Mouse (Mus musculus): ENCODE results near the gene Mtif2. TPM values are rescaled to one million over a fixed set of nuclear protein-coding genes. Genes with fewer than 3 reads are reported as not detected.
A peak's percentile ranks its signal among the peaks of the same experiment; 100 is the strongest.
"Not testable (repeated sequence)": the region's sequence is repeated elsewhere in the genome, so short reads cannot be mapped to it uniquely, and the experiment has no call there.

The Mtif2 gene
- polyA plus RNA-seq, 1 experiment: 14.8 TPM

GRCm38 (mm10) chr11:29514325-29514681 is 11.9 kb upstream of the Mtif2 start:
- TF ChIP-seq POLR2A (IDR thresholded peaks at IDR 0.05; ENCODE audit: borderline replicate concordance, control insufficient read depth, low read depth, low read length) (no peak), CTCF (IDR thresholded peaks at IDR 0.05; ENCODE audit: control insufficient read depth, insufficient read depth, low read length) (no peak)
- peak overlapping the region; percentile 79; the same call in 1 of the 2 replicates for H3K27ac ChIP-seq (ENCODE audit: control insufficient read depth, insufficient read depth, low read depth, low read length, poor library complexity)
- WGBS: 2% methylated on average over 10 of the region's 10 CpGs
- peak overlapping the region; percentile 93 for H3K4me3 ChIP-seq (replicated peaks; ENCODE audit: control insufficient read depth, low read depth, low read length)
- no peaks in the 10 kb centered on the region; the same call in 1 of the 2 replicates for H3K4me1 ChIP-seq (ENCODE audit: control insufficient read depth, insufficient read depth, low read length)

GRCm38 (mm10) chr11:29514682-29515412 is 11.4 kb upstream of the Mtif2 start, which contains the start of gene Prorsd1:
TSS of gene Prorsd1 (minus strand) at chr11:29515033.
- H3K4me1 ChIP-seq (ENCODE audit: control insufficient read depth, insufficient read depth, low read length): no peaks in the 10 kb centered on the region; the same call in 1 of the 2 replicates
- H3K27ac ChIP-seq (ENCODE audit: control insufficient read depth, insufficient read depth, low read depth, low read length, poor library complexity): peak within 1 kb of the TSS; percentile 79
- peak within 1 kb of the TSS; percentile 93 for H3K4me3 ChIP-seq (replicated peaks; ENCODE audit: control insufficient read depth, low read depth, low read length)
- WGBS: 1% methylated on average over 40 of the region's 40 CpGs
- TF ChIP-seq POLR2A (IDR thresholded peaks at IDR 0.05; ENCODE audit: borderline replicate concordance, control insufficient read depth, low read depth, low read length) (peak; percentile 89; the same call in 1 of the 2 replicates), CTCF (IDR thresholded peaks at IDR 0.05; ENCODE audit: control insufficient read depth, insufficient read depth, low read length) (no peak)

GRCm38 (mm10) chr11:29538201-29538600 is 12.0 kb downstream of the Mtif2 start:
- Histone ChIP-seq H3K4me3 (replicated peaks; ENCODE audit: control insufficient read depth, low read depth, low read length) (no peak overlapping the region), H3K27ac (ENCODE audit: control insufficient read depth, insufficient read depth, low read depth, low read length, poor library complexity) (no peak overlapping the region), H3K4me1 (ENCODE audit: control insufficient read depth, insufficient read depth, low read length) (no peaks in the 10 kb centered on the region)
- 74% methylated on average over 1 of the region's 1 CpGs for WGBS
- no peak for TF ChIP-seq POLR2A (IDR thresholded peaks at IDR 0.05; ENCODE audit: borderline replicate concordance, control insufficient read depth, low read depth, low read length)
- no peak for TF ChIP-seq CTCF (IDR thresholded peaks at IDR 0.05; ENCODE audit: control insufficient read depth, insufficient read depth, low read length)

GRCm38 (mm10) chr11:29544225-29544945 is 18.2 kb downstream of the Mtif2 start:
- Histone ChIP-seq H3K4me3 (replicated peaks; ENCODE audit: control insufficient read depth, low read depth, low read length) (no peak overlapping the region), H3K4me1 (ENCODE audit: control insufficient read depth, insufficient read depth, low read length) (no peaks in the 10 kb centered on the region; the same call in 1 of the 2 replicates), H3K27ac (ENCODE audit: control insufficient read depth, insufficient read depth, low read depth, low read length, poor library complexity) (no peak overlapping the region)
- WGBS: 88% methylated on average over 3 of the region's 3 CpGs
- TF ChIP-seq CTCF (IDR thresholded peaks at IDR 0.05; ENCODE audit: control insufficient read depth, insufficient read depth, low read length) (no peak), POLR2A (IDR thresholded peaks at IDR 0.05; ENCODE audit: borderline replicate concordance, control insufficient read depth, low read depth, low read length) (no peak)

GRCm38 (mm10) chr11:29545150-29545752 is 19.0 kb downstream of the Mtif2 start:
- H3K4me3 ChIP-seq (replicated peaks; ENCODE audit: control insufficient read depth, low read depth, low read length); H3K27ac ChIP-seq (ENCODE audit: control insufficient read depth, insufficient read depth, low read depth, low read length, poor library complexity); H3K4me1 ChIP-seq (ENCODE audit: control insufficient read depth, insufficient read depth, low read length): not testable (repeated sequence)
- WGBS: 82% methylated on average over 4 of the region's 4 CpGs

- not testable (repeated sequence) for H3K4me3 ChIP-seq (replicated peaks; ENCODE audit: control insufficient read depth, low read depth, low read length); H3K4me1 ChIP-seq (ENCODE audit: control insufficient read depth, insufficient read depth, low read length); H3K27ac ChIP-seq (ENCODE audit: control insufficient read depth, insufficient read depth, low read depth, low read length, poor library complexity)
- WGBS: 42% methylated on average over 2 of the region's 2 CpGs
These were observed 20.1 kb downstream of the Mtif2 start for GRCm38 (mm10) chr11:29546297-29546696.

- no peak overlapping the region for H3K27ac ChIP-seq (ENCODE audit: control insufficient read depth, insufficient read depth, low read depth, low read length, poor library complexity)
- H3K4me1 ChIP-seq (ENCODE audit: control insufficient read depth, insufficient read depth, low read length): peaks cover 1% of the 10 kb centered on the region; the same call in 1 of the 2 replicates
- H3K4me3 ChIP-seq (replicated peaks; ENCODE audit: control insufficient read depth, low read depth, low read length): no peak overlapping the region
- 14% methylated on average over 2 of the region's 2 CpGs for WGBS
- no peak for TF ChIP-seq POLR2A (IDR thresholded peaks at IDR 0.05; ENCODE audit: borderline replicate concordance, control insufficient read depth, low read depth, low read length)
- TF ChIP-seq CTCF (IDR thresholded peaks at IDR 0.05; ENCODE audit: control insufficient read depth, insufficient read depth, low read length): no peak
These were observed 20.6 kb downstream of the Mtif2 start for GRCm38 (mm10) chr11:29546762-29547161.

GRCm38 (mm10) chr11:29547249-29547751 is 21.1 kb downstream of the Mtif2 start:
- WGBS: under 1% methylated on average over 27 of the region's 27 CpGs
- peaks cover 1% of the 10 kb centered on the region; the same call in 1 of the 2 replicates for H3K4me1 ChIP-seq (ENCODE audit: control insufficient read depth, insufficient read depth, low read length)
- TF ChIP-seq POLR2A (IDR thresholded peaks at IDR 0.05; ENCODE audit: borderline replicate concordance, control insufficient read depth, low read depth, low read length): no peak
- peak overlapping the region; percentile 91 for H3K4me3 ChIP-seq (replicated peaks; ENCODE audit: control insufficient read depth, low read depth, low read length)
- peak overlapping the region; percentile 84 for H3K27ac ChIP-seq (ENCODE audit: control insufficient read depth, insufficient read depth, low read depth, low read length, poor library complexity)

Measured in bone marrow, adult 2 months (tissue).